Mouse (Mus musculus): ENCODE data around the gene Dnajb13. TPM values are rescaled to one million over a fixed set of nuclear protein-coding genes. Genes with fewer than 3 reads are reported as not detected.

Dnajb13 gene
- polyA plus RNA-seq, 1 experiment from 2014 or later, result 0.74 TPM

DNA sequence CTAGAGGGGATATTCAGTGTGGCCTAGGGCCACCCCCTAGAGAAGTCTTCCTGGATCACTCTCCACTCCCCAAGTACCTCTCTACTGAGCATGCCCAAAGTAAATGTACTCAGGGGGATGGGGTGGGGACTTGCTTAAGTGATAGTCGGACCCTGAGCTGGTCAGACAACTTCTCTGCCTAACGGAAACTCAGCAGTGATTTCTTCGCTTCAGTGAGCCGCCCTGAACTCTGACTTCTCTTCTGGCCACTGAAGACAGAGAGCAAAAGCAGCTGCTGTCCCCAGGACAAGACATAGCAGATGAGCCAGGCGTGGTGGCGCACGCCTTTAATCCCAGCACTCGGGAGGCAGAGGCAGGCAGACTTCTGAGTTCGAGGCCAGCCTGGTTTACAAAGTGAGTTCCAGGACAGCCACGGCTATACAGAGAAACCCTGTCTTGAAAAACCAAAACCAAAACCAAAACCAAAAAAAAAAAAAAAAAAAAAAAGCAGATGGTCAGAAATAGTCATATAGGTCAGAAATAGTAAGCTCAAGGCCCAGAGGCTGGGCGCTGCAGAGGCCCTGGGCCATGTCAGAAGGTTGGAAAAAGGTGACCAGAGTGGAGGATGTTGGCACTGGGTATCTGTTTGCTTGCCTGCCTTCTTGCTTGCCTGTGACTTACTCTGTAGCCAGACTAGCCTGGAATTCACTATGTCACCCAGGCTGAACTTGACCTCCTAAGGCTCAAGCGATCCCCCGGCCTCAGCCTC is 9.8 kb downstream of the Dnajb13 start:
- H3K4me3 ChIP-seq (replicated peaks), result no peak overlapping the region
- no peak overlapping the region for H3K27ac ChIP-seq
- H3K9me3 ChIP-seq, result no peaks in the 10 kb centered on the region
- ATAC-seq (ENCODE audit: insufficient read depth, low FRiP score, low read depth), result no peak
- H3K4me1 ChIP-seq, result 0 out of 2 replicates have a peak, but pooled peaks cover 6% of the 10 kb centered on the region
- 76% methylated on average over 13 of the region's 13 CpGs for whole genome bisulfite sequencing
- H3K4me2 ChIP-seq, result no peak overlapping the region
- no peak overlapping the region for H3K9ac ChIP-seq
- H3K36me3 ChIP-seq, result 0 out of 2 replicates have a peak, but pooled peaks cover 1% of the 10 kb centered on the region
- no peaks in the 10 kb centered on the region for H3K27me3 ChIP-seq (replicated peaks)

DNA sequence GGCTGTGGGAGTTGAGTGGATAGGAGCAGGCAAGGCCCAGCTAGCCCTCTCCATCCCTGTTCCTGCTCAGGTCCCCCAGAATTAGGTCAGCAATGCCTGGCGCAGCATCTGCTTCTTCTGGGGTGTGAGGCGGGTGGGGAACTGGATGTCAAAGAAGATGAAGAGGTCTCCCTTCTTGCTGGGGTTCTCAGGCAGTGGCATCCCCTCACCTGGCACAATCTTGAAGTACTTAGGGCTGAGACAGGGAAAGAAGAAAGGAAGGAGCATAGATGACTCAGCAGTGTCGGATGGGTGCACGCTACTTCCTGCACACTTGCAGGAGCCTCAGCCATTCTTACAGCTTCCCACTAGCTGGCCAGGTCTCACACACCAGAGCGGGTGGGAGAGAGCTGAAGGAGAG is 11.7 kb downstream of the Dnajb13 start:
- Histone ChIP-seq H3K27ac (no peak overlapping the region), H3K27me3 (replicated peaks) (no peaks in the 10 kb centered on the region), H3K4me1 (0 out of 2 replicates have a peak, but pooled peaks cover 6% of the 10 kb centered on the region), H3K36me3 (peaks cover 16% of the 10 kb centered on the region), H3K4me2 (no peak overlapping the region), H3K4me3 (replicated peaks) (no peak overlapping the region), H3K9ac (no peak overlapping the region), H3K9me3 (no peaks in the 10 kb centered on the region)
- ATAC-seq (ENCODE audit: insufficient read depth, low FRiP score, low read depth), result no peak
- 77% methylated on average over 5 of the region's 5 CpGs for WGBS

DNA sequence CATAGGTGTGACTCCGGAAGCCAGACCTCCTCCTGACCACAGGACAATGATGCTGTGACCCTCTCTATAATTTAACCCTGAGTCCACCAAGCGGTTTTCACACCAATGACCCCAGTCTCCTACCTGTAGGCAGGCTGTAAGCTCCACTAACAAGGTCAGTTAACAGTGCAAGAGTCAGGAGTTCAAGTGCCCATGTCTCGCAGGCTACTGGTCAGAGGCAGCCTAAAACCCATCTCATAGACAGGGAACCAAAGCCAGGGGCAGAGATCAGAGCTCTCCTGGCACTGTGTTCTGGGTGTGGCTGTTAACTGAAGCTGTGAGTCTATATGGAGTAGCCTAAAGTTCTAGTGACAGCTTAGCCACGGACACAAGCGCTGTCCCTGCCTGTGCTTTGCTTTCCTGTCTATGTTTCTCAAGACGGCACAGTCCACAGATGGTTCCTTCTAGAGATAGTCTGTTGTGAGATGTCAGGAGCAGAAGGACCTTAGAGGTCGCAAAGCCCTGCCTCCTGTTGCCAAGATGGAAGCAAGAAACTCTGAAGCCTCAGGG is 12.3 kb downstream of the Dnajb13 start:
- H3K36me3 ChIP-seq, result peaks cover 19% of the 10 kb centered on the region
- H3K9me3 ChIP-seq, result no peaks in the 10 kb centered on the region
- 70% methylated on average over 7 of the region's 7 CpGs for WGBS
- H3K9ac ChIP-seq, result no peak overlapping the region
- ATAC-seq (ENCODE audit: insufficient read depth, low FRiP score, low read depth), result no peak
- H3K4me2 ChIP-seq, result no peak overlapping the region
- H3K27me3 ChIP-seq (replicated peaks), result no peaks in the 10 kb centered on the region
- H3K27ac ChIP-seq, result no peak overlapping the region
- no peak overlapping the region for H3K4me3 ChIP-seq (replicated peaks)
- 0 out of 2 replicates have a peak, but pooled peaks cover 6% of the 10 kb centered on the region for H3K4me1 ChIP-seq

DNA sequence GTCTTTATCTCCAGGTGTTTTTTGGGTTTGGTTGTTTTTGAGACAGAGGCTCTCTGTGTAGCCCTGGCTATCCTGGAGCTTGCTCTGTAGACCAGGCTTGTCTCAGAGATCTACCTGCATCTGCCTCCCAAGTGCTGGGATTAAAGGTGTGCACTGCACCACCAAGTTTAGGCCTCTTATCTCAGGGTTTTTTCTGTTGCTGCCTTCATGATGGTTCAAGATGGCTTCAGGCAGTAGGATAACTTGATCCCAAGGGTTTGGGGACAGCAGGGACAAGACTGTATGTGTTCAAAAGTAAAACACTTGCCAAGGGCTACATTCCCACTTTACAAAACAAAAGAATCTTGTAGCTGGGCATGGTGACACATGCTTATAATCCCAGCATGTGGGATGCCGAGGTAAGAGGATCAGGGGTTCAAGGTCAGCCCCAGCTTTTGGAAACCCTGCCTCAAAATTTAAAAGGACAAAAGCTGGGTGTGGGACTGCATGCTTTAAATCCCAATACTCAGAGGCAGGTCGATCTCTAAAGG is 12.9 kb downstream of the Dnajb13 start:
- no peak overlapping the region for H3K27ac ChIP-seq
- no peaks in the 10 kb centered on the region for H3K27me3 ChIP-seq (replicated peaks)
- ATAC-seq (ENCODE audit: insufficient read depth, low FRiP score, low read depth), result no peak
- 0 out of 2 replicates have a peak, but pooled peaks cover 6% of the 10 kb centered on the region for H3K4me1 ChIP-seq
- no peak overlapping the region for H3K4me3 ChIP-seq (replicated peaks)
- no peaks in the 10 kb centered on the region for H3K9me3 ChIP-seq
- 44% methylated on average over 2 of the region's 2 CpGs for WGBS
- H3K9ac ChIP-seq, result no peak overlapping the region
- H3K36me3 ChIP-seq, result peaks cover 23% of the 10 kb centered on the region
- H3K4me2 ChIP-seq, result no peak overlapping the region

DNA sequence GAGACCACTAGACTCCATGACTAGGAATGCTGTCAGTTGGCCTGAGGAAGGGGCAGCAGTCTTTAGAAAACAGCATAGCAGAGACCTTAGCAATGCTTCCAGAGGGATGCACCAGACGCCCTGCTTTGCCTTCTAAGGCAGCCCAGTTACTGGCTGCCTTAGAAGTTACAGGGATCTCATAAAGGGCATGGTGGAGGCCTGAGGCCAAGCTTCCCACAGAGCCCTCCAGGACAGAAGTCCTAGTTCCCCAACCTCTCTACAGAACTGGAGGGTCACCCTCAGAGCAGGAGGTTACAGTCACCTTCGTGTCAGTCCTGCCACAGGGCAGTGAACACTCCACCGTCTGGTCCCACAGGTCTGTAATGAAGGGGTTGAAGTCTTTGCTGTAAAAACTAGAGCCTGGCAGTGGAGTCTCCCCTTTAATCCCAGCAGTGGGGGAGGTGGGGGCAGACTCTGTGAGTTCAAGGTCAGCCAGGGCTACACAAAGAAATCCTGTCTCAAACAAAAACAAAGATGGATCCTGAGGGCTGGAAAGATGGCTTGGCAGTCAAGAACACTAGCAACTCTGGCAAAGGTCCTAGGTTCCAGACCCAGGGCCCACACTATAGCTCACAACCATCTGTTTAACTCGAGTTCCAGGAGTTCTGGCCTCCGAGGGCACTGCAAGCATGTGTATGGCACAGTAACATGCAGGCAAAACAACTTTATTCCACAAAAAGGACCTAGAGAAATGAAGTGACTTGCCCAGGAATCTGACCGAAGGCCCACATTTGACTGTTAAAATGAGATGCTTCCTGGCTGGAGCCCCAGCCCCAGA is 13.5 kb downstream of the Dnajb13 start:
- no peak for ATAC-seq (ENCODE audit: insufficient read depth, low FRiP score, low read depth)
- WGBS, result 63% methylated on average over 6 of the region's 6 CpGs
- H3K36me3 ChIP-seq, result peaks cover 29% of the 10 kb centered on the region

DNA sequence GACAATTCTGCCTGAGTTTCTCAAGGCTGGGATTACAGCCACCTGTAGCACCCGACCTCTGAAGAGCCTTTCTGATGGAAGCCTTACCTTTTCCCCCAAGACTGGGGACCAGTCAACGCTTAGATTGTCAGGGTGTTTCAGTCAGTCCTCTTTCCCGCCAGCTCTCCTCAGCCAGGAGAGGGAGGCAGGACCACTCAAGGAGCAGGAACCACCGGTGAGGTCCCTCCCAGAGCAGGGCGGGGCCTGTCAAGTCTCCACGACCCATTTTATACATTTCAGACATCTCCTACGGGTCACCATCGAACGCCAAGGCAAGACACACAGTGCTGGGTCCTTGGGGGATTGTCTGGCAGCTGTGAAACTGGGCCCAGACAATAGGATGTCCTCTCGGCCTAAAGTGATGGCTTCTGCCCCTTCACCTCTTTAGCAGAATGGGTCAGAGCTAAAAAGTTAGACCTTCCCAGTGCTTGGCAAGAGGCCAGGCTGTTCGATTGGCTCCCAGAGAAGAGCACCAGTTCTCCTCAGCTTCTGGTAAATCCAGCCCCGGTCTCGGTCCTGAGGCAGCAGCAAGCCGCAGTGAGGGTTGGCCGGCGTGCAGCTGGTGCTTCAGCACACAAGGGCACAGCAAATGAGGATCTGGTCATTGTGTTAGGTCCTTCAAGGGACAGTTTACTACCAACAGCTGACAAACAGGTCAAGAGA is 14.3 kb downstream of the Dnajb13 start:
- 61% methylated on average over 16 of the region's 16 CpGs for WGBS
- no peaks in the 10 kb centered on the region for H3K9me3 ChIP-seq
- no peak for ATAC-seq (ENCODE audit: insufficient read depth, low FRiP score, low read depth)
- no peaks in the 10 kb centered on the region for H3K27me3 ChIP-seq (replicated peaks)
- no peak overlapping the region for H3K4me2 ChIP-seq
- H3K9ac ChIP-seq, result no peak overlapping the region
- H3K36me3 ChIP-seq, result peaks cover 30% of the 10 kb centered on the region
- no peak overlapping the region for H3K27ac ChIP-seq
- no peak overlapping the region for H3K4me3 ChIP-seq (replicated peaks)
- H3K4me1 ChIP-seq, result peaks cover 20% of the 10 kb centered on the region

More for the DNA sequence above, 13.5 kb downstream of the Dnajb13 start:
- Histone ChIP-seq H3K4me2 (no peak overlapping the region), H3K27me3 (replicated peaks) (no peaks in the 10 kb centered on the region), H3K27ac (no peak overlapping the region), H3K9me3 (no peaks in the 10 kb centered on the region), H3K4me1 (peaks cover 12% of the 10 kb centered on the region), H3K9ac (no peak overlapping the region), H3K4me3 (replicated peaks) (no peak overlapping the region)

DNA sequence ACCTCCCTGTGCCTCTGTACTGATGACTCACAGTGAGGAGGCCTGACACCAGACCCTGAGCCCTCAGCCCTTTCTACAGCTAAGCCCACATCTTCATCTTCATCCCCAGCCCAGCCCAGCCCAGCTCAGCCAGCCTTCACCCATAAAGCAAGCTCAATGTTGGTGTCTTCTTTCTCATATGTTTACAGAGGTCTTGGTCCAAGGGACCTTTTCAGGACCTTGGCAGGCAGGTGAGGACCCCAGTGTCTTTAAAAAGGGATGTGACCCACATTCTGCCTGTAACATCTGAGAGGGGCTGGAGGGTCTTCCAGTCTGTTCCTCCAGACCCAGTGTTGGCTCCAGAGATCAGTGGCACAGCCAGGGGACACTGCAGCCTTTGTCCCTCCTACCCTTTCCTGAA is 15.3 kb downstream of the Dnajb13 start:
- H3K27me3 ChIP-seq (replicated peaks), result no peaks in the 10 kb centered on the region
- H3K9ac ChIP-seq, result no peak overlapping the region
- no peak overlapping the region for H3K27ac ChIP-seq
- H3K4me2 ChIP-seq, result no peak overlapping the region
- H3K4me3 ChIP-seq (replicated peaks), result no peak overlapping the region
- no peak for ATAC-seq (ENCODE audit: insufficient read depth, low FRiP score, low read depth)
- peaks cover 30% of the 10 kb centered on the region for H3K36me3 ChIP-seq
- peaks cover 26% of the 10 kb centered on the region for H3K4me1 ChIP-seq
- no peaks in the 10 kb centered on the region for H3K9me3 ChIP-seq

DNA sequence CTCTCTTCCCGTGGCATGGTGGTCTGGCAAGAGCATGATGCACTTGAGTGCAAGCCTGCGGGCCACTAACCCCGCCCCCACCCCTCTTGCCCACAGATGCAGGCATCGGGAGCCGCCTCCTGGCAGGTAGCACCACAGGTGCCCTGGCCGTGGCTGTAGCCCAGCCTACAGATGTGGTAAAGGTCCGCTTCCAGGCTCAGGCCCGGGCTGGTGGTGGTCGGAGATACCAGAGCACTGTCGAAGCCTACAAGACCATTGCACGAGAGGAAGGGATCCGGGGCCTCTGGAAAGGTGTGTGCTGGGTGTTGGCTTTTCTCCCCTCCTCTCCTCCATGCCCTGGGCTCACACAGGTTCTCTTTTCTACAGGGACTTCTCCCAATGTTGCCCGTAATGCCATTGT is 16.8 kb downstream of the Dnajb13 start:
- WGBS, result 90% methylated on average over 13 of the region's 13 CpGs
- H3K9ac ChIP-seq, result no peak overlapping the region
- no peak for ATAC-seq (ENCODE audit: insufficient read depth, low FRiP score, low read depth)
- H3K27me3 ChIP-seq (replicated peaks), result no peaks in the 10 kb centered on the region
- H3K9me3 ChIP-seq, result no peaks in the 10 kb centered on the region
- H3K36me3 ChIP-seq, result peaks cover 30% of the 10 kb centered on the region
- H3K4me2 ChIP-seq, result no peak overlapping the region
- no peak overlapping the region for H3K27ac ChIP-seq
- H3K4me3 ChIP-seq (replicated peaks), result no peak overlapping the region
- peaks cover 38% of the 10 kb centered on the region for H3K4me1 ChIP-seq

DNA sequence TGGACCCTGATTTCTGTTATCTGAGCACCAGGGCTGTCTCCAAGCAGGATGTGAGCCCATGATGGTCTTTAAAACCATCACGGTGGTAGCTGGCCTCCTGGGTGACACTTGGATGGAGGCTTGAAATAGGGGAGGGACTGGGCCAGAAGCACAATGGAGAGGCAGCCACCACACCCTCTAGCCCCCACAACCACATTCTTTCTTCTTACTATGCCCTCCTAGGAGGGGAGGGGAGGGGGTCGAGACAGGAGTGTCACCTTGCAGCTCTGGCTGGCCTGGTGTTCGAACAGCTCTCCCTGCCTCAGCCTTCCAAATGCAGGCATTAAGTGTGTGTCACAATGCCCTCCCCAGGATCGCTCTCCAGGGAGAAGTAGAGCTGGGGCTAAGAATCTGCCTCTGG is 17.4 kb downstream of the Dnajb13 start:
- Histone ChIP-seq H3K4me3 (replicated peaks) (no peak overlapping the region), H3K27me3 (replicated peaks) (no peaks in the 10 kb centered on the region), H3K36me3 (peaks cover 30% of the 10 kb centered on the region), H3K4me2 (no peak overlapping the region), H3K9ac (no peak overlapping the region), H3K9me3 (no peaks in the 10 kb centered on the region), H3K27ac (no peak overlapping the region), H3K4me1 (peaks cover 40% of the 10 kb centered on the region)
- no peak for ATAC-seq (ENCODE audit: insufficient read depth, low FRiP score, low read depth)
- 74% methylated on average over 4 of the region's 4 CpGs for WGBS

DNA sequence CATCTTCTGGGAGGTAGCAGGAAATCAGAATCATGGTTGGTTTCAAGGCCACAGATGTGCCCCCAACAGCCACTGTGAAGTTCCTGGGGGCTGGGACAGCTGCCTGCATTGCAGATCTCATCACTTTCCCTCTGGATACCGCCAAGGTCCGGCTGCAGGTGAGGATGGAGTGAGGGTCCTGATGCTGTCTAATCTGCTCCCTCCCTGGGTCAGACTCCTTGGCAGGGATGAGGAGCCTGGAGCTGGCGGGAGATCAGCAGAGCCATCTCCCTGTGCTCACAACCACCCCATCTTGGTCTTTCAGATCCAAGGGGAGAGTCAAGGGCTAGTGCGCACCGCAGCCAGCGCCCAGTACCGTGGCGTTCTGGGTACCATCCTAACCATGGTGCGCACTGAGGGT is 18.0 kb downstream of the Dnajb13 start:
- Histone ChIP-seq H3K9me3 (no peaks in the 10 kb centered on the region), H3K27ac (no peak overlapping the region), H3K9ac (no peak overlapping the region), H3K4me2 (peak overlapping the region; percentile 96; the same call in 1 of the 2 replicates), H3K4me3 (replicated peaks) (peak overlapping the region; percentile 56; the same call in 1 of the 2 replicates), H3K4me1 (peaks cover 43% of the 10 kb centered on the region), H3K36me3 (peaks cover 30% of the 10 kb centered on the region), H3K27me3 (replicated peaks) (no peaks in the 10 kb centered on the region)
- WGBS, result 99% methylated on average over 9 of the region's 9 CpGs
- no peak for ATAC-seq (ENCODE audit: insufficient read depth, low FRiP score, low read depth)

DNA sequence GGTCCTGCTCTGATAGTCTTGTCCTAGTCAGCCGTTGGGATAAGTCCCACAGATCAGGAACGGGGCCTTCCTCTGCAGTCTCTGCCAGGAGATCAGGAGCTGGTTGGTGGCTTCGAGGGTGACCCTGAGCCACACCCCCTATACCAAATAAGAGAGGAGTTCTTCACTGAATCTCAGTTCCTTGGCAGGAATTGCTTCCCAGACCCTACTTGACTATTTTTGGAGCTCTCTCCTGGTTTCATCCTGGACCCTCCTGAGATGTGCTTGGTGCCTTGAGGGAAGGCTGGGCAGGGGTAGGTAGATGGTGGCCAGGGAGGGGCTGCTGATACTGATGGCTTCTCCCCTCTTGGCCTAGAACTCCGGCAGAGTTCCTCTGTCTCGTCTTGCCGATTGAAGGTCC is 18.4 kb downstream of the Dnajb13 start:
- Histone ChIP-seq H3K4me2 (peak overlapping the region; percentile 96), H3K4me1 (peaks cover 43% of the 10 kb centered on the region), H3K27me3 (replicated peaks) (no peaks in the 10 kb centered on the region), H3K9me3 (no peaks in the 10 kb centered on the region), H3K9ac (no peak overlapping the region), H3K27ac (no peak overlapping the region), H3K36me3 (peaks cover 30% of the 10 kb centered on the region), H3K4me3 (replicated peaks) (peak overlapping the region; percentile 56; the same call in 1 of the 2 replicates)
- 68% methylated on average over 6 of the region's 6 CpGs for WGBS
- no peak for ATAC-seq (ENCODE audit: insufficient read depth, low FRiP score, low read depth)
